Mouse (Mus musculus) G1E (cell line): ENCODE results near the gene Asic2. TPM values are rescaled to one million over a fixed set of nuclear protein-coding genes. Genes with fewer than 3 reads are reported as not detected.

Source experiments
- ATAC-seq: 2 replicates; pipeline ENCODE4 v1.8.0; 2016; ENCODE audit warnings: mild to moderate bottlenecking; ENCODE audit not compliant: insufficient number of reproducible peaks, poor library complexity, low FRiP score, severe bottlenecking; ENCODE audit errors: extremely low read depth
- DNase-seq: peaks from one replicate; pipeline ENCODE4 v3.0.0; 2012; ENCODE audit warnings: low spot score
- H3K27me3 ChIP-seq: 2 replicates; pipeline ENCODE4 v1.6.1; 2012; ENCODE audit warnings: mild to moderate bottlenecking, low read length, inconsistent platforms; ENCODE audit not compliant: insufficient read depth
- H3K36me3 ChIP-seq: replicated peaks from 2 replicates; pipeline ENCODE3; 2012; ENCODE audit warnings: mild to moderate bottlenecking, inconsistent platforms
- H3K4me1 ChIP-seq: 2 replicates; pipeline ENCODE4 v1.6.1; 2012; ENCODE audit warnings: low read depth, low read length, inconsistent platforms, mixed read lengths; ENCODE audit not compliant: insufficient read depth
- H3K4me3 ChIP-seq: 2 replicates; pipeline ENCODE4 v1.5.1; 2012; ENCODE audit warnings: low read depth, mild to moderate bottlenecking, inconsistent platforms, low read length, moderate library complexity, mixed read lengths
- H3K9me3 ChIP-seq: replicated peaks from 2 replicates; pipeline ENCODE4 v1.6.1; 2012; ENCODE audit warnings: inconsistent platforms
- CTCF ChIP-seq: IDR thresholded peaks from 2 replicates; pipeline ENCODE4 v1.5.1; 2012; ENCODE audit warnings: low read depth, low read length, inconsistent platforms, mixed read lengths
- GATA1 ChIP-seq: IDR thresholded peaks from 2 replicates; pipeline ENCODE4 v1.6.1; 2012; ENCODE audit warnings: borderline replicate concordance, low read length, inconsistent platforms, mixed read lengths
- GATA2 ChIP-seq: IDR thresholded peaks from 2 replicates; pipeline ENCODE4 v1.6.1; 2012; ENCODE audit warnings: low read depth, low read length, inconsistent platforms, borderline replicate concordance
- POLR2AphosphoS5 ChIP-seq: IDR thresholded peaks from 2 replicates; pipeline ENCODE4 v1.6.1; 2012; ENCODE audit warnings: low read depth, low read length, inconsistent platforms; ENCODE audit not compliant: insufficient replicate concordance
- TAL1 ChIP-seq: conservative IDR thresholded peaks from 2 replicates; pipeline ENCODE4 v1.6.1; 2012; ENCODE audit warnings: low read depth, low read length, inconsistent platforms, mixed read lengths
- polyA plus RNA-seq: library from polyadenylated mRNA; stranded (reverse); fragments of >175 nt; gene quantifications from 2 replicates; pipeline ENCODE4 v1.2.3, GENCODE M21; 2012
- total RNA-seq, 2 experiments: library from RNA; stranded (forward) in 1 of 2; stranded (reverse) in 1 of 2; fragments of 200-1000 nt in 1 of 2; fragments of >200 nt in 1 of 2; fragmentation: Nextera tagmentation in 1 of 2; gene quantifications; 2 replicates each; pipeline ENCODE4 v1.2.3; 2014 to 2017

The Asic2 gene
- total and polyA plus RNA-seq, 3 experiments: 0.16 TPM; not detected in 2

GRCm38 (mm10) chr11:81800899-81801298, 167.4 kb downstream of the Asic2 start:
- no peak for TF ChIP-seq GATA1

GRCm38 (mm10) chr11:81793588-81793987, 174.7 kb downstream of the Asic2 start:
- TF ChIP-seq CTCF (no peak), GATA1 (no peak), POLR2AphosphoS5 (no peak), GATA2 (no peak), TAL1 (no peak)
- Histone ChIP-seq H3K9me3 (peaks cover 68% of the 10 kb centered on the region), H3K4me1 (no peaks in the 10 kb centered on the region), H3K36me3 (no peaks in the 10 kb centered on the region), H3K27me3 (no peaks in the 10 kb centered on the region), H3K4me3 (no peak overlapping the region)
- no peak for DNase-seq
- no peak for ATAC-seq

More at GRCm38 (mm10) chr11:81800899-81801298, 167.4 kb downstream of the Asic2 start:
- H3K9me3 ChIP-seq: peaks cover 78% of the 10 kb centered on the region
- DNase-seq: no peak
- no peaks in the 10 kb centered on the region for H3K4me1 ChIP-seq
- ATAC-seq: no peak
- no peaks in the 10 kb centered on the region for H3K27me3 ChIP-seq
- no peak overlapping the region for H3K4me3 ChIP-seq
- no peaks in the 10 kb centered on the region for H3K36me3 ChIP-seq

DNA sequence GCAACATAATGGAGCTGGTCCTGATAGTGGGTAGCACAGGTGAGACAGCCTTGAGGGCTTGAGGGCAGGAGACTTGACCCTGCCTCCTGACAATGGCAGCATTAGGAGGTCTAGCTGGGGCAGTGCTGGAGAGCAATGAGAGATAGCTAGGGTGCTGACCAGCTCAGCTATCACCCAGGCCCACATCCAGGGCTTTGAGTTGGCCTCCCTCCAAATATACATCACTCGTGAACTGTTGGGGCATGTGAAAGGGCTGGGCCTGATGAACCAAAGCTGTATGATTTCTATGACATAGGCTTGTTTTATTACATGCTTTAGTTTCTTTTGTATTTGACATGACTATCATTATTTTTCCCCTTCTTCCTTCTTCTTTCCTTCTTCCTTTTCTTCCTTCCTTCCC, 176.7 kb downstream of the Asic2 start:
- TF ChIP-seq CTCF: no peak
- TF ChIP-seq TAL1: no peak
- no peak for TF ChIP-seq GATA2
- TF ChIP-seq GATA1: no peak
- no peak for TF ChIP-seq POLR2AphosphoS5
- no peak for DNase-seq

DNA sequence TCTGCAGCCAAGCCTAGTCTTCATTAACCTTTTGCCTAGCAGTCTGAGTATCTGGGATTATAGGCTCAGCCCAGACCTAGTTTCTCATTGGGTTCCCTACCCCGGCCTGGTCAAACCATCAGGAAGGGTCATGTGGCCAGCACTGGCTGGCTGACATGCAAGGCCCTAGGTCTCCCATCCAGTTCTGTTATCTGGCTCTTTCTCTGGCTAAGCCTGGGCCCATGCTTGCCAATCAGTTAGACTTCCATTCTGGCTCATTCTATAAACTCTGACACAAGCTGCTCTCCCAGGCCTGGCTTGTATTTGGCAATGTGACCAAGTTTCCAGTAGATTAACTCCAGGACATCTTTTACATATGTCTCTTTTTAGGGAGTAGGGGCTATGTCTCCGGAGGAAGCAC, 187.7 kb downstream of the Asic2 start:
- no peaks in the 10 kb centered on the region for H3K27me3 ChIP-seq

More for the DNA sequence above, 176.7 kb downstream of the Asic2 start:
- peaks cover 60% of the 10 kb centered on the region for H3K9me3 ChIP-seq
- no peaks in the 10 kb centered on the region for H3K27me3 ChIP-seq
- no peaks in the 10 kb centered on the region for H3K36me3 ChIP-seq
- no peak overlapping the region for H3K4me3 ChIP-seq
- no peak for ATAC-seq
- no peaks in the 10 kb centered on the region for H3K4me1 ChIP-seq

DNA sequence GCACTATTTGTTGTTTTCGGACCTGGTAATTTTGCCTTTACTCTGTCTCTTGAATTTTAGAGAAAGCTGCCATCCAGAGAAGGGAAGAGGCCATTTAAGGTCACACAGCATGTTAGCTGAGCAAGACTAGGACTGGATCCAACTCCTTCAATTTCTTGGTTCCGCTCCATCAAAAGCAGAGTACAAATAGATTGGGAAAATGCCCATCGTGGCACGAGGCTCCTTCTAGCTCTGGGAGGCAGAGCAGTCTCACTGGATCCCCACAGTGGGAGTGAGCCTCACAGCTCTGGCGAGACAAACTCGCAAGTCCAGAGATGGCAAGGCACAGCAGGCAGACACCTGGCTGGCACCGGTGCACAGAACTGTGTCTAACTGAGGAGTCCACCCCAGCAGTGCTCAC, 188.4 kb downstream of the Asic2 start:
- DNase-seq: no peak
- H3K36me3 ChIP-seq: no peaks in the 10 kb centered on the region
- H3K4me1 ChIP-seq: no peaks in the 10 kb centered on the region
- peaks cover 72% of the 10 kb centered on the region for H3K9me3 ChIP-seq
- no peak for TF ChIP-seq POLR2AphosphoS5
- no peak for TF ChIP-seq GATA1
- no peak for TF ChIP-seq CTCF
- no peak for TF ChIP-seq GATA2
- TF ChIP-seq TAL1: no peak
- no peaks in the 10 kb centered on the region for H3K27me3 ChIP-seq
- no peak overlapping the region for H3K4me3 ChIP-seq
- ATAC-seq: no peak

More for the DNA sequence above, 187.7 kb downstream of the Asic2 start:
- no peak for TF ChIP-seq GATA2
- no peak for TF ChIP-seq GATA1
- no peak for TF ChIP-seq CTCF
- no peak for TF ChIP-seq POLR2AphosphoS5
- TF ChIP-seq TAL1: no peak
- Histone ChIP-seq H3K9me3 (peaks cover 73% of the 10 kb centered on the region), H3K36me3 (no peaks in the 10 kb centered on the region), H3K4me3 (no peak overlapping the region), H3K4me1 (no peaks in the 10 kb centered on the region)
- no peak for ATAC-seq
- no peak for DNase-seq

- TF ChIP-seq TAL1 (no peak), GATA2 (no peak), CTCF (no peak), GATA1 (no peak), POLR2AphosphoS5 (no peak)
- ATAC-seq: no peak
- H3K27me3 ChIP-seq: no peaks in the 10 kb centered on the region
Observed at GRCm38 (mm10) chr11:81771195-81771895, 196.9 kb downstream of the Asic2 start.

More at GRCm38 (mm10) chr11:81771195-81771895, 196.9 kb downstream of the Asic2 start:
- Histone ChIP-seq H3K36me3 (no peaks in the 10 kb centered on the region), H3K4me3 (no peak overlapping the region), H3K9me3 (peaks cover 55% of the 10 kb centered on the region), H3K4me1 (no peaks in the 10 kb centered on the region)
- no peak for DNase-seq
